Mouse (Mus musculus) hindbrain, embryonic 11.5 days (tissue): ENCODE measurements around the gene Os9. TPM values are rescaled to one million over a fixed set of nuclear protein-coding genes. Genes with fewer than 3 reads are reported as not detected.

ENCODE experiments used
- ATAC-seq: fragments of 200-750 bp; cut with Nextera tagmentation; 2 replicates; pipeline ENCODE4 v1.8.0; 2017; ENCODE audit warnings: mild to moderate bottlenecking, moderate TSS enrichment, moderate library complexity; ENCODE audit not compliant: low FRiP score
- DNase-seq: peaks from one replicate; pipeline ENCODE4 v3.0.0-alpha.2; 2015; ENCODE audit warnings: low spot score
- H3K27ac ChIP-seq: fragments of 300-500 bp; sonication (generic); 2 replicates; pipeline ENCODE4 v1.5.1; 2014; ENCODE audit warnings: mild to moderate bottlenecking, low read depth, low read length
- H3K27me3 ChIP-seq: fragments of 300-500 bp; sonication (generic); 2 replicates; pipeline ENCODE4 v1.6.1; 2014; ENCODE audit warnings: mild to moderate bottlenecking, low read length, moderate library complexity, mixed read lengths; ENCODE audit not compliant: control insufficient read depth, insufficient read depth
- H3K36me3 ChIP-seq: fragments of 300-500 bp; sonication (generic); 2 replicates; pipeline ENCODE4 v1.6.1; 2014; ENCODE audit warnings: mild to moderate bottlenecking, low read length, moderate library complexity, mixed read lengths; ENCODE audit not compliant: control insufficient read depth, insufficient read depth
- H3K4me1 ChIP-seq: fragments of 300-500 bp; sonication (generic); replicated peaks from 2 replicates; pipeline ENCODE4 v1.6.1; 2014; ENCODE audit warnings: low read length, mixed read lengths; ENCODE audit not compliant: control insufficient read depth, insufficient read depth
- H3K4me2 ChIP-seq: fragments of 300-500 bp; sonication (generic); replicated peaks from 2 replicates; pipeline ENCODE4 v1.6.1; 2014; ENCODE audit warnings: mild to moderate bottlenecking, low read depth, low read length
- H3K4me3 ChIP-seq: fragments of 300-500 bp; sonication (generic); 2 replicates; pipeline ENCODE4 v1.5.1; 2014; ENCODE audit warnings: low read depth, low read length
- H3K9ac ChIP-seq: fragments of 300-500 bp; sonication (generic); 2 replicates; pipeline ENCODE4 v1.6.1; 2014; ENCODE audit warnings: low read depth, low read length
- H3K9me3 ChIP-seq: fragments of 300-500 bp; sonication (generic); 2 replicates; pipeline ENCODE4 v1.6.1; 2016; ENCODE audit warnings: low read length; ENCODE audit not compliant: control insufficient read depth
- WGBS: fragments of 180-500 bp; shearing (Covaris S2); extraction: QIAGEN DNeasy Blood & Tissue Kit; methylation state at CpG from one replicate; pipeline ENCODE4 v1.1.7; 2014; 5-methylcytosine and 5-hydroxymethylcytosine counted together
- polyA plus RNA-seq: library from polyadenylated mRNA; unstranded; fragments of >200 nt; fragmentation: Nextera tagmentation; extraction: Ambion mirVana; gene quantifications from 2 replicates; pipeline ENCODE4 v1.2.1, GENCODE M21; 2014

Os9 gene
- polyA plus RNA-seq, 1 experiment from 2014 or later, result 40.3 TPM

DNA sequence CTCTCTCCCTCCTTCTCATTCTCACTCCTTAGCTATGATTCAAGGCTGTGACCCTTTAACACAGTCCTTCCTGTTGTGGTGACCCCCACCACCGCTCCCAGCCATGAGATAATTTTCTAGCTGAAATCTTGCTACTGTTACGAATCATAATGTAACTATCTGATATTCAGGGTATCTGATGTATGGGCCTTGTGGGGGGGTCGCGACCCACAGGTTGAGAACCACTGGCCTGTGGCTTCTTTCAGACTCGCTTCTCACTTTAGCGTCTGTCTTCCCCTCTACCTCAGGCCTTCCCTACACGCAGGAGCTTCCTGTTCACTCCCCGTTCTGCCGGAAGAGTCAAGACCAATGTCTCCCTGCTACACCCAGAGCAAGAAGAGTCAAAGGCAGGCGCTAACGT is 2.5 kb downstream of the Os9 start:
- ATAC-seq (no peak), DNase-seq (no peak)
- Histone ChIP-seq H3K4me2 (no peak overlapping the region), H3K4me3 (no peak overlapping the region), H3K9me3 (no peaks in the 10 kb centered on the region), H3K27ac (no peak overlapping the region), H3K27me3 (no peaks in the 10 kb centered on the region), H3K4me1 (no peaks in the 10 kb centered on the region; the same call in 1 of the 2 replicates), H3K36me3 (peaks cover 5% of the 10 kb centered on the region), H3K9ac (no peak overlapping the region)
- 94% methylated on average over 11 of the region's 11 CpGs for WGBS

GRCm38 (mm10) chr10:127115068-127115467 is 5.9 kb downstream of the Os9 start:
- DNase-seq, result no peak
- ATAC-seq, result no peak
- H3K27ac ChIP-seq, result no peak overlapping the region
- H3K4me3 ChIP-seq, result no peak overlapping the region
- WGBS, result 85% methylated on average over 2 of the region's 2 CpGs
- H3K36me3 ChIP-seq, result peaks cover 5% of the 10 kb centered on the region
- H3K4me1 ChIP-seq, result no peaks in the 10 kb centered on the region; the same call in 1 of the 2 replicates
- no peak overlapping the region for H3K4me2 ChIP-seq
- H3K27me3 ChIP-seq, result no peaks in the 10 kb centered on the region
- no peak overlapping the region for H3K9ac ChIP-seq
- no peaks in the 10 kb centered on the region for H3K9me3 ChIP-seq

DNA sequence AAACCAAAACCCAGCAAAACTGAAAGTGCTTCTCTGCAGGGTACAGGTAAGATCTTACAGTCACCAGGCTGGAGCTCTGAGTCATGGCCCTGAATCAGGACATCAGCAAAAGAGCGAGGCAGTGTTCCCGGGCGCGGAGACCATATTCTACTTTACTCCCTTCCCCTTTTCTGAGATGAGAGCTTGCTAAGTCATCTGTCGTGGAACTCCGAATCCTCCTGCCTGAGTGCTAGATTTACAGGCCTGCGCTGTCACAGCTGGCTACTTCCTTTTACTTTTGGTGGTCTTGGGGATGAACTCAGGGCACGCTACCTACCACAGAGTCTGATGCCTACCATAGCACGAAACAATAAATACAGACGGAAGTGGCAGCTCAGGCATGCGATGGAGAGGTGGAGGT is 6.5 kb downstream of the Os9 start:
- H3K4me1 ChIP-seq, result no peaks in the 10 kb centered on the region
- peaks cover 5% of the 10 kb centered on the region for H3K36me3 ChIP-seq
- no peaks in the 10 kb centered on the region for H3K9me3 ChIP-seq
- H3K27ac ChIP-seq, result no peak overlapping the region
- WGBS, result 94% methylated on average over 11 of the region's 11 CpGs
- DNase-seq (no peak), ATAC-seq (no peak)
- H3K4me2 ChIP-seq, result no peak overlapping the region
- H3K9ac ChIP-seq, result no peak overlapping the region
- H3K4me3 ChIP-seq, result no peak overlapping the region
- H3K27me3 ChIP-seq, result no peaks in the 10 kb centered on the region

- Histone ChIP-seq H3K4me2 (no peak overlapping the region), H3K36me3 (peaks cover 4% of the 10 kb centered on the region; the same call in 1 of the 2 replicates), H3K9me3 (no peaks in the 10 kb centered on the region), H3K9ac (no peak overlapping the region), H3K27ac (no peak overlapping the region), H3K4me1 (no peaks in the 10 kb centered on the region), H3K27me3 (no peaks in the 10 kb centered on the region), H3K4me3 (no peak overlapping the region)
- DNase-seq (no peak), ATAC-seq (no peak)
- WGBS, result 93% methylated on average over 15 of the region's 15 CpGs
These were observed 9.7 kb downstream of the Os9 start for GRCm38 (mm10) chr10:127111001-127111887.

GRCm38 (mm10) chr10:127108262-127108583 is 12.7 kb downstream of the Os9 start:
- ATAC-seq (no peak), DNase-seq (no peak)
- Histone ChIP-seq H3K4me1 (no peaks in the 10 kb centered on the region), H3K4me3 (no peak overlapping the region), H3K9me3 (no peaks in the 10 kb centered on the region), H3K27me3 (no peaks in the 10 kb centered on the region), H3K27ac (no peak overlapping the region), H3K36me3 (no peaks in the 10 kb centered on the region; the same call in 1 of the 2 replicates), H3K4me2 (no peak overlapping the region), H3K9ac (no peak overlapping the region)
- 88% methylated on average over 3 of the region's 3 CpGs for WGBS

DNA sequence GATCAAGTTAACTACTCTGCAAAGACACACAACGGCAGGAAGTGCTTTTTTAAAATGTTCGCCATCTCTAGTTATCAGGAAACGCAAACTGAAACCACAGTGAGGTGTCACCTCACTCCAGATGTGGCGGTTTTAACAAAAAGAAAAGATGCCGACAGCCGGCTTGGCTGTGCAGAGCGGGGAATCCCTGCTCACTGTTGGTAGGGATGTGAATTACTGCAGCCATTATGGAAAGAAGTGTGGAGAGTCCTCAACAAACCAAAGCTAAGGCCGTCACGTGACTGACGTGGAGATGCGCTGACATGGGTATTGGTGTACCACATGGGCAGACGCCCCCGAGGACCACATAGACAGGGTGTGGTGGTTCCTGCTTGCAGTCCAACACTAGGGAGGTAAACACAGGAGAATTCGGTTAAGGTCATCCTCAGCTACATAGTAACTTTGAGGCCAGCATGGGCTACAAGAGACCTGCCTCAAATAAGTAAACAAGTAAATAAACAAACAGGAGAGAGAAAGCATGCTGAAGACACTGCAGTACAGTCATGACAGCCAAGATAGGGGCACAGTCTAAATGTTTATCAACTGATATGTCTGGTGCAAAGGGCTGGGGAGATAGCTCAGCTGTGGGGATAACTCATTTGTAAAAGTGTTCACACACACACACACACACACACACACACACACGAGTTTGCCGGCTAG is 13.2 kb downstream of the Os9 start:
- H3K27me3 ChIP-seq, result no peaks in the 10 kb centered on the region
- 94% methylated on average over 16 of the region's 16 CpGs for WGBS
- DNase-seq (no peak), ATAC-seq (no peak)
- H3K27ac ChIP-seq, result no peak overlapping the region
- no peak overlapping the region for H3K4me2 ChIP-seq
- H3K36me3 ChIP-seq, result no peaks in the 10 kb centered on the region; the same call in 1 of the 2 replicates
- no peak overlapping the region for H3K9ac ChIP-seq
- no peaks in the 10 kb centered on the region for H3K4me1 ChIP-seq
- no peak overlapping the region for H3K4me3 ChIP-seq
- H3K9me3 ChIP-seq, result no peaks in the 10 kb centered on the region

- H3K9me3 ChIP-seq, result no peaks in the 10 kb centered on the region
- DNase-seq, result no peak
- no peak for ATAC-seq
- H3K27ac ChIP-seq, result no peak overlapping the region
- H3K4me2 ChIP-seq, result no peak overlapping the region
- H3K36me3 ChIP-seq, result no peaks in the 10 kb centered on the region; the same call in 1 of the 2 replicates
- H3K4me1 ChIP-seq, result no peaks in the 10 kb centered on the region
- no peaks in the 10 kb centered on the region for H3K27me3 ChIP-seq
- H3K9ac ChIP-seq, result no peak overlapping the region
- 86% methylated on average over 7 of the region's 7 CpGs for WGBS
- H3K4me3 ChIP-seq, result no peak overlapping the region
These were observed 17.3 kb downstream of the Os9 start for GRCm38 (mm10) chr10:127103631-127104030.

- H3K36me3 ChIP-seq, result peaks cover 4% of the 10 kb centered on the region; the same call in 1 of the 2 replicates
These were observed 19.8 kb downstream of the Os9 start for GRCm38 (mm10) chr10:127101151-127101550.

More at GRCm38 (mm10) chr10:127101151-127101550, 19.8 kb downstream of the Os9 start:
- no peak overlapping the region for H3K4me3 ChIP-seq
- WGBS, result 91% methylated on average over 6 of the region's 6 CpGs
- no peaks in the 10 kb centered on the region for H3K4me1 ChIP-seq
- H3K4me2 ChIP-seq, result no peak overlapping the region
- H3K9ac ChIP-seq, result no peak overlapping the region
- H3K27me3 ChIP-seq, result no peaks in the 10 kb centered on the region
- no peak overlapping the region for H3K27ac ChIP-seq
- DNase-seq, result no peak
- no peak for ATAC-seq
- no peaks in the 10 kb centered on the region for H3K9me3 ChIP-seq
